Mouse (Mus musculus): ENCODE data around the gene Gdap1l1.
"Not testable (repeated sequence)": the region's sequence is repeated elsewhere in the genome, so short reads cannot be mapped to it uniquely, and the experiment has no call there.

Gene Gdap1l1

DNA sequence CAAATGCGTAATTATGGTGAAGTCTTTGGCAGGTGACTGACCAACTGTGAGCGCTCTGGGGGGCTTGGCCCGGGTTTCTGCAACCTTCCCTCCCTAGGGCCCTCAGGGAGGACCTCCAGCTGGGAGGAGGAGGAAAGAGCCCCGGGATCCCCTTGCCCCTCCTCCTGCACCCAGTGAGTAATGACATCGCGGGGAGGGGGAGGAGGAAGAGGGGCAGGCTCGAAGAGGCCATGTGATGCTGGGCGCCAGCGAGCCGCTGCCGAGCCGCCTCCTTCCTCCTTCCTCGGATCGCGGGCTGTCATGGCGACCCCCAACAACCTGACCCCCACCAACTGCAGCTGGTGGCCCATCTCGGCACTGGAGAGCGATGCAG is at the start of gene Gdap1l1:
Gdap1l1 (plus strand) TSS at position 231 of the 373 bp plus-strand sequence.
- no peak for DNase-seq

- DNase-seq, result no peak
These were observed 45.8 kb upstream of the Gdap1l1 start for GRCm38 (mm10) chr2:163392436-163392835.

GRCm38 (mm10) chr2:163393241-163393640 is 45.0 kb upstream of the Gdap1l1 start:
- DNase-seq, result no peak

DNA sequence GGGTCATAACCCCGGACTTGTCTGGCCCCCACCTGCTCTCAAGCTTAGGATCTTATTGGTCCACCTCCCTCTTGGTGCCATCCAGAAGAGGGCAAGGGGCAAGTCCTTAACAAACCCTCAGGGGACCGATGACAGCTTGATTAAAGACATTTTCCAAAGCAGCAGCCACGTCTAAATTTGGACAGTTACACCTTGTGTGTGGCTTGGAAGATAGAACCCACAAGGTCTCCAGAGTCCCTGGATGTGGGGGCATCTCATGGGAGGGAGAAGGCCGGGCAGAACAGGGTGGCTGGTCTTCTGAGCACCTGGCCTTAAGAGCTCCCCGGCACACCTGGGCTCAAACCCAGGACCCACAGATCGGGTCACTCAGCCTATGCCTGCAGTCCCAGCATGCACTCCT is 44.3 kb upstream of the Gdap1l1 start:
- DNase-seq, result no peak

GRCm38 (mm10) chr2:163394977-163395376 is 43.3 kb upstream of the Gdap1l1 start:
- DNase-seq, result no peak

DNA sequence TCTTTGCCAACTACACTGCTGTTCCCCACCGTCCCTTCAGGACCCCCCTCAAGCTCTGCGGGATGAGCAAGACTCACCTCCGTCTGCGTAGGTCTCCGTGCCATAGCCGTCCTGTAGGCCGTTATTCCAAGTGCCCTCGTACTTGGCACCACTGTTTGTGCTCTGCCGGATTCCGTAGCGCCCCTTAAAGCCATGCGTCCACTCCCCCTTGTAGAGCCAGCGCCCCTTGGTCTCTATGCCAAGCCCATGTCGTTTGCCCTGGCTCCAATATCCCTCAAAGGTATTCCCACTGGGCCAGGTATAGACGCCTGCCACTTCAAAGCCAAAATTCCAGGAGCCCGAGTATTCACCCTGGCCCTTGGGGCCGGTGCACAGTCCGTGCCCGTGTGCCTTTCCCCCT is 41.2 kb upstream of the Gdap1l1 start:
- DNase-seq, result no peak

- no peak for DNase-seq
These were observed 40.4 kb upstream of the Gdap1l1 start, which contains the start of gene Jph2 for GRCm38 (mm10) chr2:163397905-163398304. TSS of gene Jph2 (minus strand) at chr2:163397993.

DNA sequence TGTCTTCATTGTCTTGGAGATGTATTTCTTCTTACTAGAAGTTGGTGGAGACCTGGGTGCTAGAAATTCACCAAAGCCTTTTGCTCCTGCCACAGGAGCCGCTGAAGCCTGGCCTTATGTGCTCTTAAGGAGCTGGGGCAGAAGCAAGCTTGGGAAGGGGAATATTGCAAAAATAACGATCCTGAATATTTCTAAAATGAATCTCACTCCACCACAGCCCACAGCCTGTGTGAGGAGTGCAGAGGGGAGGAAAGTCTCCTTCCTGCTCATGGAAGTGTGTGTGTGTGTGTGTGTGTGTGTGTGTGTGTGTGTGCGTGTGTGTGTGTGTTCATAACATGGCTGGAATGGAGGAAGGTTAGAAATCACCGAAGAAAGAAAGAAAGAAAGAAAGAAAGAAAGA is 39.5 kb upstream of the Gdap1l1 start:
- DNase-seq, result no peak

GRCm38 (mm10) chr2:163399222-163399621 is 39.1 kb upstream of the Gdap1l1 start:
- DNase-seq, result no peak

DNA sequence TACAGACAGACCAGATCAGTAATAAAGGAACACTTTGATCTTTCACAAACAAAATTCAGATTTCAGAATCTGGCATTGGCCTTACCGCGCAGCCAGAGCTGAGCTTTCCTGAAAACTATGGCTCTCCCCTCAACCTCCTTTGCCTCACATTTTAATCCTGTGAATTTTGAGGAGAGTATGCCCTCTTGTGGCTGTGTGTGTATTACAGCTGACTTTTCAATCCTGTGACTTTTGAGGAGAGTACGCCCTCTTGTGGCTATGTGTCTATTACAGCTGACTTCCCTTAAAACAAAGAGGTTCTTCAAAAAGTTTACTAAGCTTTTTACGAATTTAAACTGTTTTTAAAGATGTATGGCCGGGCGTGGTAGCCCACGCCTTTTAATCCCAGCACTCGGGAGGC is 37.1 kb upstream of the Gdap1l1 start:
- peak; percentile 65 for DNase-seq

GRCm38 (mm10) chr2:163404037-163404815 is 34.0 kb upstream of the Gdap1l1 start:
- DNase-seq, result no peak

DNA sequence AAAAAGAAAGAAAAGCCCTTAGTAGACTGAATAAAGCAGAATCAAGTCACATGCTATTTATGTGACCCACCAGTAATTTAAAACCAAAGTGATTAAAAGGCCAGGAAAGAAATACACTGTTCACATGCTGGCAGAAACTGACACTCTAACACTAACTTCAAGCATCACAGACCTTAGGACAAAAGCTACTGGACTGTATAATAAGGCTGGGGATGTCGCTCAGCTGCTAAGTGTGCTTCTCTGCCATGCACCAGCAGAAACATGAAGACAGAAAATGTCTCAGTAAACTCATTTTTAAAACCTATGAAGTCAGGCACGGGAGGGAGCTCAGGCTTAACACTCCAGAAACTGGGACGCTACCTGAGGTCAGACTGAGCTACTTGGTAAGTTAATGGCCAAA is 28.1 kb upstream of the Gdap1l1 start:
- DNase-seq, result no peak

- not testable (repeated sequence) for DNase-seq
These were observed 26.9 kb upstream of the Gdap1l1 start for GRCm38 (mm10) chr2:163411344-163411743.

- no peak for DNase-seq
These were observed 26.4 kb upstream of the Gdap1l1 start for GRCm38 (mm10) chr2:163411840-163412239.

DNA sequence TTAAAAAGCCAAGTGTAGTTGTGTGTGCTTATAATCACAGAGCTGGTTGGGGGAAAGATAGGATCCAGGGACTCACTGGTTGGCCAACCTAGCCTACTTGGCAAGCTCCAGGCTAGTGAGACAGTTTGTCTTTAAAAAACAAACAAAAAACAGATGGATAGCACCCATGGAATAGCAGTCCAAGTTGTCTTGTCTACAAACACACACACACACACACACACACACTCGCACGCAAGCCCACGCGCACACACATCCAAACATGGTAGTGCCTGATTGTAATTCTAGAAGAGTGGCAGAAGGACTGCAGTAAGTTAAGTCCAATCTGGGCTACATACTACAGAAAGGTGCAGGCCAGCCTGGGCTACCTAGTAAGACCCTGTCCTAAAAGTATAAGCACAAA is 25.9 kb upstream of the Gdap1l1 start:
- no peak for DNase-seq

DNA sequence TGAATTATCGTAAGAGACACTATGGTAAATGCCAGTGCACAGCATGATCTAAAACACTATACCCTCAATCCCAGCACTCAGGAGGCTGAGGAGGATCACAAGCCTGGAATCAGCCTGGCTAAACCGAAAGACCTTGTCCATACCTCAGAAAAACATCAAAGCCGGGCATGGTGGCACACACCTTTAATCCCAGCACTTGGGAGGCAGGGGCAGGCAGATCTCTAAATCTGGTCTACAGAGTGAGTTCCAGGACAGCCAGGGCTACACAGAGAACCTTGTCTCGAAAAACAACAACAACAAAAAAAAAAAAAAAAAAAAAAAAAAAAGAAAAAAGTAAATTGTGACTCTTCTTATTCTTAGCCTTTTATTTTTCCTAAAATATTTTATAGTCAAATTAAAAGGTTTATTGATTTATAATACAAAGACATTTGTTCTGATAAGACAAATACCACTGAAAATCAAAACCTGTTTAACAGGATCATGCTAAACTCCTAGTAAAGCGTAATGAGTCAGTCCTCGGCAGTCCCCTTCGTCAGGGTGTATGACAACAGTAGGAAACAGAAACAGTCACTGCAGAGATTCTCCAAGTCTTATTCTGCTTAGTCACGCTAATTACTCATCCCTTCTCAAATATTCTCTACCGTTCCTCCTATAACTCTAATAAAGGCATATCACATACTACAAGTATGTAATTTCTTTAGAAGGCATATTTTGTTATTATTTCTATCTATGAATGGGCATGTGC is 25.3 kb upstream of the Gdap1l1 start:
- no peak for DNase-seq

- no peak for DNase-seq
These were observed 21.2 kb upstream of the Gdap1l1 start for GRCm38 (mm10) chr2:163417026-163417425.

DNA sequence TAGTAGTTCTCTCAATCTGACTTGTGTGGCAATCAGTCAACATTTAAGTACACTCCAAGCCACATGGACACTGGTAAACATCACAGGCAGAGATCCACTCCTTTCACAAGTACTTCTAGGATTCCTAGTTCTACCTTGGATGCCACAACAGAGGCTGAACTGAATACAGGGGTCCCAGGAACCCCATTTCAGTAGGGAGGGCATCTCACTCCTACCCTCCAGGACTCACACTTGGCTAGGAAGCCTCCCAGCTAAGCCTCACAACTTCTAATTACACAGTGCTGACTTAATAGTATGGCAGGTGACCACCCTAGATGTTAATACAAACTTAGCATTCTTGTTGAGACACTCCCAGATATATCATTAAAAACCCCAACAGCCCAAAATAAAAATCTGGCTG is 20.4 kb upstream of the Gdap1l1 start:
- no peak for DNase-seq

GRCm38 (mm10) chr2:163418841-163419345 is 19.4 kb upstream of the Gdap1l1 start:
- DNase-seq, result no peak

DNA sequence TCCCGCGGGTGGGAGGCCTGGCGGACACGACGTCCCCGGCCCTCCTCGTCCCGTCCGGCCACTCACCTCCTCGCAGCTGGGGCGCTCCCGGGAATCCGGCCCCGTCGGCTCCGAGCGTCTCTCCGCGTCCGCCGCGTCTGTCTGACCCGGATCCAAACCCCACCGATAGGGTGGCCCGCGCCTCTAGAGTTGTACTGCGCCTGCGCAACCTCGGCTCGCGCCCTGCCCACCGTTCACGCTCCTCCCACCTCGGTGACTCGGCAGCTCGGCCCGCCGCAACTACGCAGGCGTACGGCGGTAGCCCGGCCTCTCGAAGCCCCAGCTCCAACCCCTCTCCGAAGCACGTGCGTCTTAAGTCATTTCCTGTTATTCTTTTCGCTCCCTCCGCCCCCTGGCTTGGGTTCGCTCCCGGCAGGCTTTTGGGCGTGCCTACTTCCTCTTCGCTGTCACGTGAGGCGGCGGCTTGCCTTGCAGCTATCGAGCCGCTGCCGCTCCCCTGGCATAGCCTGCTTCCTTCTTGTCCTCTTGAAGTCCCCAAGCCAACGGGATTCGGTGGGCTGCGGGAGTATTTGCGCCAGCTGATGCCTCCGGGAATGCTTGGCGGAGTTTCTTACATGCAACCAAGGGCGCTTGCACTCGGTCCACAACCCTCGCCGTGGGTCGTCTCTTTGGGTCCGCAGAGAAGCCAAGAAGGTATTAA is 18.8 kb upstream of the Gdap1l1 start:
- DNase-seq, result peak; percentile 99

- DNase-seq, result no peak
These were observed 17.9 kb upstream of the Gdap1l1 start for GRCm38 (mm10) chr2:163420366-163420886.

DNA sequence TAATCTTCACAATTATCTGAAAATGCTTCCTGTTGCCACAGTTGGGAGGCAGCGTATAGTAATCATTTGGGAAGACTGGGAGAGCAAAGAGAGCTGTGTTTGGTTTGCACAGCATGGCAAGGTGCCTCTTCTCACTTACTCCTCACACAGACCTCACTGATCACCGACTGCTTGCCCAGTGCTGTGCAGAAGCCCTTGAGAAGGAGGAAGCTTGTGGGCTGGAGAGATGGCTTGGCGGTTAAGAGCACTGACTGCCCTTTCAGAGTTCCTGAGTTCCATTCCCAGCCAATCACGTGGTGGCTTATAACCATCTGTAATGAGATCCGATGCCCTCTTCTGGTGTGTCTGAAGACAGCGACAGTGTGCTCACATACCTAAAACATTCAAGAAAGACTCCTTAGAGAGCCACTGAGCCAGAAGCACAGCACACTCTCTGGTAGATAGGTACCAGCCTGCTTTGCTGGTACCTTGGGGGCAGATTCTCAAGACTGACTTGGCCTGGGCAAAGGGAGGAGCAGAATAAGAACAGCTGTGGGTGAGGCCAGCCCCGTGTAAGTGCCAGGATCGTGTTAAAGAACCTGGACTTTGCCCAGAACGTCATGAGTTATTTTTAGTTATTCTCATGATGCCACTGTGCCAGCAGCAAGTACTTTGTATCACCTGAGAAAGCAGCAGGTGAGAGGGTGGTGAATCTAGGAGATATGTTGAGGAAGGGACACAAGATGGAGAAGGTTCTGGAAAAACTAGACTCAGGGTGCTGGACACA is 15.2 kb upstream of the Gdap1l1 start:
- peak; percentile 68 for DNase-seq
